Mouse (Mus musculus): Measurements from ENCODE around the gene Rfx5.

GRCm38 (mm10) chr3:94911050-94911693 lies 42.7 kb upstream of the Rfx5 start:
- no peak for TF ChIP-seq CTCF (IDR thresholded peaks at IDR 0.05; ENCODE audit: low read depth, low read length)
- no peak for TF ChIP-seq POLR2AphosphoS5 (IDR thresholded peaks at IDR 0.05; ENCODE audit: insufficient replicate concordance, low read depth, low read length)
- TF ChIP-seq TAL1 (conservative IDR thresholded peaks at IDR 0.05; ENCODE audit: low read depth, low read length) = no peak
